Mouse (Mus musculus): ENCODE results near the gene Hspb11. TPM values are rescaled to one million over a fixed set of nuclear protein-coding genes. Genes with fewer than 3 reads are reported as not detected.
A peak's percentile ranks its signal among the peaks of the same experiment; 100 is the strongest.

Hspb11 gene
- 32.3 and 34.4 TPM in 2 replicates for polyA plus RNA-seq (2015; fragmentation: Nextera tagmentation; extraction: Ambion mirVana)

GRCm38 (mm10) chr4:107253125-107254091 lies at the start of gene Hspb11, which contains the start of gene Lrrc42:
Gene Hspb11, plus strand, starts transcription at chr4:107253593.
Gene Lrrc42, minus strand, starts transcription at chr4:107253532.
- Histone ChIP-seq H3K4me2 (peak within 1 kb of the TSS; percentile 73), H3K4me1 (peaks cover 13% of the 10 kb centered on the region), H3K27ac (peak within 1 kb of the TSS; percentile 81), H3K4me3 (replicated peaks) (peak within 1 kb of the TSS; percentile 89), H3K9me3 (no peaks in the 10 kb centered on the region), H3K36me3 (no peaks in the 10 kb centered on the region), H3K27me3 (replicated peaks) (no peaks in the 10 kb centered on the region), H3K9ac (peak within 1 kb of the TSS; percentile 74)
- peak; percentile 97 for ATAC-seq (ENCODE audit: insufficient read depth, low FRiP score, low read depth)
- under 1% methylated on average over 86 of the region's 101 CpGs for WGBS

GRCm38 (mm10) chr4:107207016-107207415 lies 46.4 kb upstream of the Hspb11 start:
- Histone ChIP-seq H3K4me2 (no peak overlapping the region), H3K27ac (no peak overlapping the region), H3K4me1 (no peaks in the 10 kb centered on the region), H3K36me3 (peaks cover 22% of the 10 kb centered on the region), H3K4me3 (replicated peaks) (no peak overlapping the region), H3K27me3 (replicated peaks) (no peaks in the 10 kb centered on the region), H3K9ac (no peak overlapping the region), H3K9me3 (no peaks in the 10 kb centered on the region)
- ATAC-seq (ENCODE audit: insufficient read depth, low FRiP score, low read depth), result no peak
- 90% methylated on average over 2 of the region's 2 CpGs for WGBS

GRCm38 (mm10) chr4:107208880-107209279 lies 44.5 kb upstream of the Hspb11 start, which contains the start of gene Ldlrad1:
Gene Ldlrad1, plus strand, starts transcription at chr4:107209180.
- WGBS, result 80% methylated on average over 3 of the region's 3 CpGs
- Histone ChIP-seq H3K4me3 (replicated peaks) (no peak within 1 kb of the TSS), H3K27ac (peak within 1 kb of the TSS; percentile 26; the same call in 1 of the 2 replicates), H3K9ac (no peak within 1 kb of the TSS), H3K9me3 (no peaks in the 10 kb centered on the region), H3K36me3 (peaks cover 10% of the 10 kb centered on the region), H3K4me2 (no peak within 1 kb of the TSS), H3K4me1 (0 out of 2 replicates have a peak, but pooled peaks cover 3% of the 10 kb centered on the region), H3K27me3 (replicated peaks) (no peaks in the 10 kb centered on the region)
- ATAC-seq (ENCODE audit: insufficient read depth, low FRiP score, low read depth), result no peak

GRCm38 (mm10) chr4:107210483-107211097 lies 42.8 kb upstream of the Hspb11 start:
- WGBS, result 55% methylated on average over 5 of the region's 5 CpGs
- H3K4me2 ChIP-seq, result no peak overlapping the region

GRCm38 (mm10) chr4:107211465-107211864 lies 41.9 kb upstream of the Hspb11 start:
- Histone ChIP-seq H3K27me3 (replicated peaks) (no peaks in the 10 kb centered on the region), H3K4me1 (0 out of 2 replicates have a peak, but pooled peaks cover 3% of the 10 kb centered on the region), H3K36me3 (no peaks in the 10 kb centered on the region), H3K4me2 (no peak overlapping the region), H3K27ac (no peak overlapping the region), H3K9me3 (no peaks in the 10 kb centered on the region), H3K9ac (no peak overlapping the region), H3K4me3 (replicated peaks) (no peak overlapping the region)
- ATAC-seq (ENCODE audit: insufficient read depth, low FRiP score, low read depth), result no peak
- WGBS, result 72% methylated on average over 4 of the region's 4 CpGs

More at GRCm38 (mm10) chr4:107210483-107211097, 42.8 kb upstream of the Hspb11 start:
- ATAC-seq (ENCODE audit: insufficient read depth, low FRiP score, low read depth), result peak; percentile 76
- Histone ChIP-seq H3K27me3 (replicated peaks) (no peaks in the 10 kb centered on the region), H3K27ac (peak overlapping the region; percentile 61), H3K9ac (no peak overlapping the region), H3K4me1 (0 out of 2 replicates have a peak, but pooled peaks cover 3% of the 10 kb centered on the region), H3K36me3 (no peaks in the 10 kb centered on the region), H3K4me3 (replicated peaks) (no peak overlapping the region), H3K9me3 (no peaks in the 10 kb centered on the region)

- H3K9ac ChIP-seq, result no peak overlapping the region
- H3K27me3 ChIP-seq (replicated peaks), result no peaks in the 10 kb centered on the region
- WGBS, result 77% methylated on average over 5 of the region's 5 CpGs
- H3K4me3 ChIP-seq (replicated peaks), result no peak overlapping the region
- ATAC-seq (ENCODE audit: insufficient read depth, low FRiP score, low read depth), result no peak
- H3K4me2 ChIP-seq, result no peak overlapping the region
- H3K36me3 ChIP-seq, result no peaks in the 10 kb centered on the region
- H3K27ac ChIP-seq, result no peak overlapping the region
- 0 out of 2 replicates have a peak, but pooled peaks cover 3% of the 10 kb centered on the region for H3K4me1 ChIP-seq
- no peaks in the 10 kb centered on the region for H3K9me3 ChIP-seq
These were observed 41.5 kb upstream of the Hspb11 start for GRCm38 (mm10) chr4:107211936-107212335.

GRCm38 (mm10) chr4:107213279-107214011 lies 39.9 kb upstream of the Hspb11 start:
- Histone ChIP-seq H3K9ac (no peak overlapping the region), H3K4me1 (0 out of 2 replicates have a peak, but pooled peaks cover 3% of the 10 kb centered on the region), H3K9me3 (no peaks in the 10 kb centered on the region), H3K4me3 (replicated peaks) (no peak overlapping the region), H3K27me3 (replicated peaks) (no peaks in the 10 kb centered on the region), H3K4me2 (no peak overlapping the region), H3K36me3 (no peaks in the 10 kb centered on the region), H3K27ac (no peak overlapping the region)
- 59% methylated on average over 12 of the region's 12 CpGs for WGBS
- ATAC-seq (ENCODE audit: insufficient read depth, low FRiP score, low read depth), result no peak

- peak; percentile 89 for ATAC-seq (ENCODE audit: insufficient read depth, low FRiP score, low read depth)
- no peaks in the 10 kb centered on the region for H3K27me3 ChIP-seq (replicated peaks)
- no peak overlapping the region for H3K27ac ChIP-seq
- H3K9me3 ChIP-seq, result no peaks in the 10 kb centered on the region
- no peak overlapping the region for H3K9ac ChIP-seq
- H3K36me3 ChIP-seq, result no peaks in the 10 kb centered on the region
- 80% methylated on average over 9 of the region's 9 CpGs for WGBS
- no peak overlapping the region for H3K4me2 ChIP-seq
- H3K4me3 ChIP-seq (replicated peaks), result no peak overlapping the region
- 0 out of 2 replicates have a peak, but pooled peaks cover 3% of the 10 kb centered on the region for H3K4me1 ChIP-seq
These were observed 35.8 kb upstream of the Hspb11 start for GRCm38 (mm10) chr4:107217574-107217973.

GRCm38 (mm10) chr4:107221524-107221923 lies 31.9 kb upstream of the Hspb11 start:
- H3K9ac ChIP-seq, result no peak overlapping the region
- no peak for ATAC-seq (ENCODE audit: insufficient read depth, low FRiP score, low read depth)
- no peaks in the 10 kb centered on the region for H3K36me3 ChIP-seq
- no peak overlapping the region for H3K4me3 ChIP-seq (replicated peaks)
- H3K4me2 ChIP-seq, result no peak overlapping the region
- WGBS, result 85% methylated on average over 5 of the region's 5 CpGs
- H3K27me3 ChIP-seq (replicated peaks), result no peaks in the 10 kb centered on the region
- H3K9me3 ChIP-seq, result no peaks in the 10 kb centered on the region
- H3K27ac ChIP-seq, result no peak overlapping the region
- H3K4me1 ChIP-seq, result peaks cover 4% of the 10 kb centered on the region; the same call in 1 of the 2 replicates

- Histone ChIP-seq H3K9me3 (no peaks in the 10 kb centered on the region), H3K4me3 (replicated peaks) (no peak overlapping the region), H3K4me2 (no peak overlapping the region), H3K4me1 (peaks cover 4% of the 10 kb centered on the region; the same call in 1 of the 2 replicates), H3K9ac (no peak overlapping the region), H3K27me3 (replicated peaks) (no peaks in the 10 kb centered on the region), H3K36me3 (no peaks in the 10 kb centered on the region), H3K27ac (no peak overlapping the region)
- 75% methylated on average over 9 of the region's 11 CpGs for WGBS
- peak; percentile 80; the same call in 1 of the 2 replicates for ATAC-seq (ENCODE audit: insufficient read depth, low FRiP score, low read depth)
These were observed 29.9 kb upstream of the Hspb11 start for GRCm38 (mm10) chr4:107223225-107224204.

Data from stomach, embryonic 15.5 days (tissue).